Mouse (Mus musculus): Measurements from ENCODE around the gene Iqca.

The Iqca gene

DNA sequence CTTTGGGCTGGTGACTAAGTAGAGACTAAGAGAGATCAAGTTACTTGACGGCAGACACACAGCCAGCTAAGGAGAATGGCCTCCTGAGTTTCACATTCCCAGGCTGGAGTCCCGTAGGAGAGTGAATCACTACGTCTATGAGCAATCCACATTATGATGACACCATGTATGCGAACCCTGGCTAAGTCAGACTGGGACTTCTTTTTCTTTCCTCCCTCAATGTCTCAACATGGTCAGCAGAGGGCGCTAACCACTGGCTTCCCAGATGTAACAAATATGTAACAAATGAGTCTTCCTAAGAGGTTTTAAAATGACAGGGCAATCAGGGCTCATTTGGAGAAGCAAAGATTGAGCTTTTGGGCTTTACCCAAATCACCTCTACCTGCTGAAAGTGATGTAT, 101.9 kb downstream of the Iqca start:
- peak; percentile 80 for DNase-seq

DNA sequence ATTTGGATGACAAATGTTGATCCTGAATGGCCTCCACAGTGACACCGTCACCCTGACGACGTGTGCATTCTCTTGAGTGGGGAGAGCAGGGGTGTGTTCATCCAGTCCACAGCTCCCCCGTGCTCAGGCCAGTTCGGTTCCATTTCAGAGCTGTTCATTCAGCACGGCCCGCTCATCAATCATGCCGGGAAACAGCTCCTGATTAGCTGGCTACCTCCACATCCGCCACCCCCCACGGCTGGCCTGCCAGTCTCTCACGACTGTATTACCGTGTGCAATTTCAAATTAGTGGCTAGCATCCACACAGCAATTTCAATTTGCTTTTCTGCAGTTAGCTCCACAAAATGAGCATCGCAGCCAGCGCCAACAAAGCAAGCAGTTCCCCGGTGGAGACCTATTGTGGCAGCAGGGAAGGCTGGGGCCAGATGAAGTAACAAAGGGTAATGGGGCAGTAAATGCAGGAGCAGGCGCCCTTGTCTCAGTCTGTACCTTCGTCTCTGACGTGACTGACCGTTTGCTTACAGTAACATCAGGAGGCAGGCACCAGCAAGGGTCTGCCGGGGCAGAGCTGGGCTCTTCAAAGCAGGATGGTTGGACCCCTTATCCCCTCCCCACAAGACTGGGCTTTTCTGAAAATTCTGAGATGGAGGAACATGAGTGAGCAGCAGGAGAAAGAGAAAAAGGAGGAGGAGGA, 103.0 kb downstream of the Iqca start:
- peak; percentile 61 for DNase-seq

DNA sequence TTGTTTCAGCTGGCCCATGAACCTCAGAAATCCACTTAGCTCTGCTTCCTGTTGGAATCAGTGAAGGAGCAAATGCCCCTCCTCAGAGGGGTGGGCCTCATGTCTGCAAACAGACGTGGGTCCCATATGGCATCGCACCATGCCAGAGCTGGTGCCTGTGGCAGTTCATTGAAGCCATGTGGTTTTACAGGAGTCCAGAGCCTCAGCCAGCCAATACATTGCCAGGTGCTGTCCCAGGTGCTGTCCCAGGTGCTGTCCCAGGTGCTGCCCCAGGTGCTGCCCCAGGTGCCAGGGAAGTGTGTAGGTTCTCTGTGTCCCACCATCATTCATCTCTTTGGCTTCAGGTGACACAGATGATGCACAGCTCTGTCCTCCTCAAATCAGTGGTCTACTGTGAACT, 124.9 kb downstream of the Iqca start:
- DNase-seq, result no peak

DNA sequence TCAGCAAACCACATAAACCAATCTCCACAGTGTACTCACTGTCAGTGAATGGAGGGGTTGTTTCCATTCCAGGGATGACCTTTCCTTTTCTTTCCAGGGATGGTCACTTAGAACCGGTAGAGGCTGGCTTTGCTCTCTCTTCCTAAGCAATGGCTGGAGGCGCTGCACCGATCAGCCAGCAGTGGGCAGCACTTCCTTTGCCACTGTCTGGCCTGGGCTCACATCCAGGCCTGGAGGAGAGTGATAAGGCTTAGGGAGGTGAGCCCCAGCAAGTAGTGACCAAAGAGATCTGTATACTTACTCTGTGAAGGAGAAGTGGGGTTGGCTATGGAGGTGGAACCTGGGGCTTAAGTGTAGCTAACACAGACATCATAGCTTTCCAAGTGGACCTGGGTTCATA, 126.3 kb downstream of the Iqca start:
- DNase-seq, result peak; percentile 65

DNA sequence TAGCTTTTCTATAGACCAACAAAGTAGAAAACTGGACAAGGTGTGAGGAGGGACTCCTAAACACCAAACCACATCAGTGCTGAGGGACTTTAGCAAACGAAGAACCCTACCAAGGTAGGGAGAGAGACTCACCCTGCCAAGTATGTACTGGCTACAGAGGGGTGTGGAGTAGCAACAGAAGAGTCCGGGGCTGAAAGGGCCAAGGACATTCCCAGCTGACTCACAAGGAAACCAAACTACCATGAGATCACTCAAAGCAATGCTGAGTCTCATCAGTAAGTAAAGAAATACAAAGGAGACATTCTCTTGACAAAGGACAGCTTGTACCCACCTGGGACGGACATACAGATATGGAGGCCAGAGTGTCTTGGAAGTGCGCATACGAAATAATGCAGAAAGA, 132.9 kb downstream of the Iqca start:
- DNase-seq, result no peak

DNA sequence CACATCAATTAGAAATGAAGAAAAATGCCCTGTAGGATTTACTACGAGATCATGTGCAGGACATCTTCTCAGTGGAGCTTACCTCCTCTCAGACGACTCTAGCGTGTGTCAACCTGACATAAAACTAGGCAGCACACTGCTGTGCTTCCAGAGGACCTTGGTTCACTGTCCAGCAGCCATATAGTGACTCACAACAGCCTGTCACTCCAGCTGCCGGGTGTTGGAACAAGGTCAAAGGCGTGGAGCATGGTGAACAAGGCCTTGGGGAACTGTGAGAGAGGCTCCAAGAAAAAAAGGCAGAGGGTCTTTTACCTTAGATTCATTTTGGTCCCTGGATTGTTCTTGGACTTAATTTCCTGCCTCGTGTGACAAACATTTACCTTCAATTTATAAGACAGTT, 135.1 kb downstream of the Iqca start:
- DNase-seq, result no peak

DNA sequence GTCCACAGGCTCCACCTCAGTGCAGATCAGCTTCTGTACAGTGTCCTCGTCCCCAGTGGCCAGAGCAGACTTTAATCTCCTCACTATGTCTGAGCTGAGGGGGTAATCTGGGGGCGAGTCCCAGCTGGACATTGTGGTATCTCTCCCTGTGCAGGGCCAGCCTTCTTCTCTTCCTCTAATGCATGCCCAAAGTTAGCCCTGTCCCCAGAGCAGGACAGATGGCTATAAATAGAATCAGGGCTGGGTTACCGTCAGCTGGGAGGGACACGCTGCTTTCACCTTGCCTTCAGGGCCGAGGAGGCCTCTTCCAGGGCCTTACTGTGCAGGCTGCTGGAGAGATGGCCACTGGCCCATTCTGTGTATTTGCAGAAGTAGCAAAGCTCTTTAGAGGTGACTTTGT, 138.8 kb downstream of the Iqca start, which contains the start of gene Asb18:
Gene Asb18, minus strand, starts transcription at position 221 of the 400 bp plus-strand sequence.
- no peak for DNase-seq

DNA sequence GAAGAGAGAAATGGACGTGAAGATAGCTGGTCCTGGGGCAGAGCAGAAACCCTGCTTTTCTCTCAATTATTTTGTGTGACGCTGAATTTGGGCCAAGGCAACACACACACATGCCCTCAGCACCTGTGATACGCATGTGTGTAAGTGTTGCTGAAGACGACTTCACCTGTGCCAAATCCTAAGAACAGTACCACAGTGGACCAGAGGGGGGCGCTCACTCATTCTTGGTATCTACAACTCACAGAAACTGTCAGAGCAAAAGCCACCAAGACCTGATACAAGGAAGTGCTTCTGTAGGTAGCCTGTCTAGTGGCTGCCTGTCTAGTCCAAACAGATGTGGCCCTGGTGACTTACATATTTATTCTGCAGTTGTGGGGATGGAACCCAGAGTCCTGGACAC, 139.9 kb downstream of the Iqca start:
- no peak for DNase-seq

DNA sequence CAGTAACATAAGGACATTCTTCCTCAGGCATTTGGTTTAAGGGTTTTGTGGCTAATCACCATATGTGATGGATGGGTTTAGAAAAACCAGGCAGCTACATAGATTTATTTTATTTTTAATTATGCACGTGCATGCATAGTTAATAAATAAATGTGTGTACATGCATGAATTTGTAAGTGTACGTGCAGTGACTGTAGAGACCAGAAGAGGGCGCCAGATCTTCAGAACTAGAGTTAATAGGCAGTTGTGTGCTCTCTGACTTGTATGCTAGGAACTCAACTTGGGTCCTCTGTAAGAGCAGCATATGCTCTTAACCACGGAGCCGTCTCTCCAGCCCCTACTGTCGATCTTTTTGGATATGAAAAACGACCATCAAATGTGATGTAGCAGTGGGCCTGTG, 140.4 kb downstream of the Iqca start:
- no peak for DNase-seq

DNA sequence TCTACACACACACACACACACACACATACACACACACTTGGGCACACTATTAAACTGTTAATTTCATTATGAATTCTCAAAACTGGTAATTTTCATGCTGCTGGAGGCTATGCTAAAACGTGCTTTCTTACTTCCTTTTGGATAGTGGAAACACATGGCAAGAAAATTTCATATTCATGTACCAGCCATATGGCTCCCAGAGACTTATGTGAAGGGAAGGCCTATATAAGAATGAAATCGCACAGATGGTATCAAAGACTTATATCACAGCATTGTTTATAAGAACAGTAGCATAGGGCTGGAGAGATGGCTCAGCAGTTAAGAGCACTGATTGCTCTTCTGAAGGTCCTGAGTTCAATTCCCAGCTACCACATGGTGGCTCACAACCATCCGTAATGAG, 141.0 kb downstream of the Iqca start:
- no peak for DNase-seq

DNA sequence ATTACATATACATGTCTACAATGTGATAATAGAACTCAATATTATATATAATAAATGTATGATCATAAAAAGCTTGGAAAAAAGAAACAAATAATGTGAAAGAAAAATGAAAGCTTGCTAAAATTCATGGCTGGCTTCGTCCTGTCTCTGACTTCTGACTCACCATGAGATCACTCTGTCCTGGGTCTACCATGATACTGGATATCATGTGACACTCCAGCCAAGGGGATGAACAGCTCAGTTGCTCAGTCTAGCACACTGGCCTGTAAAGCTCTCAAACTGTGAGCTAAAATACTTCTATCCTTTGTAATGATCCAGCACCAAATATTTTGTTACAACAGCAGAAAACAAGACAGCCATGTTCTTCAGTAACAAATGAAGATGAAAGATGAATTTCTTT, 143.1 kb downstream of the Iqca start:
- DNase-seq, result no peak

DNA sequence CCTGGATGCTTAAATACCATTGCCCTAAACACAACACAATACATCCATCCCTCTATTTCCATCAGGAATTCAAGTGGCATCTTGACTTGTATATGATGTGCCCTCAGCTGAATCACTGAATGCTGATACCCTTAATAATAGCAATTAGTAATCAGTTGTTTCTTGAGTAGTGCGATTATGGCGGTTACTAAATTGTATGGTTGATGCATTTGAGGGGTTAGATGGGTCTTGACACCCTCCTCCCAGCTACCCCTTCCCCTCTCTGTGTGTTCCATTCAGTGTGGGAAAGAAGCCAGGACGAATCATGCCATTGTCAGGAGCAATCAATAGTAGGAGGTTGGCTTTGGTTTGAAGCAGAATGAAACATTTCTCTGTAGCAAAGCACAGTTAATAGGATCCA, 144.0 kb downstream of the Iqca start:
- DNase-seq, result no peak

DNA sequence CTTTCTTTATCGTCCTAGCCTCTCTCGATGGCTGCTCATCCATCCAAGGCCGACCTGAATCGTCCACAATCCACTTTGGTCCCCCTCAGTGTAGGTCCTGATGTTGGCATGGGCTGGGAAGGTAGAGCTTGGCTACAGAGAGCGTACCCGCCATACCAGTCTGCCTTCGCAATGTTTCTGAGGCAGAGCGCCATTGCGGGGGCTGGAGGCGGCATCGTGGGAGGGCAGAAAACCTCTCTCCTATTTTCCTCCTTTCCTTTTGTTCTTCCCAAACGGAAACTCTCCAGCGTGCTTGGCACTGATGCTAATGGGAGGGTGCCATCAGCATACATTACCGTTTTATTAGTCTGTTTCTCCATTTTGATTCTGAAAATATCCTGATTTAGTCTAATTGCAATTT, 146.5 kb downstream of the Iqca start:
- no peak for DNase-seq

DNA sequence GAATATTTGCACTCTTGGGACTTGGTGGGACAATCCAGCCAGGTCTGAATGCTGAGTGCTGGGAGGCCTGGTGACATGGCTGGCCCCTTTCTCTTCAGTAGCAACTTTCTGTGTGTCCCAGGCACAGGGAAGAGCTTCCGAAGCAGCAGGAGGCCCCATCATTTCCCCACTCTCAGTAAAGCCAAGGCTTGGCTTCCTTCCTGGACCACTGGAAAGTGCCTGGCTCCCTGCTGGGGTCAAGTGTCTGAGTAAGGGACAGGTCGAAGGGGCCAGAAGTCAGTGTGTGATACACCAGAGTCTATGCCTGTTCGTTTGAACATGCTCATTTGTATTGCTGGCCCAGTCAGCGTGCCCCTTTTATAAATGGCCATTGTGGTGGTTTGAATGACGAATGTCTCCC, 152.2 kb downstream of the Iqca start:
- DNase-seq, result no peak

DNA sequence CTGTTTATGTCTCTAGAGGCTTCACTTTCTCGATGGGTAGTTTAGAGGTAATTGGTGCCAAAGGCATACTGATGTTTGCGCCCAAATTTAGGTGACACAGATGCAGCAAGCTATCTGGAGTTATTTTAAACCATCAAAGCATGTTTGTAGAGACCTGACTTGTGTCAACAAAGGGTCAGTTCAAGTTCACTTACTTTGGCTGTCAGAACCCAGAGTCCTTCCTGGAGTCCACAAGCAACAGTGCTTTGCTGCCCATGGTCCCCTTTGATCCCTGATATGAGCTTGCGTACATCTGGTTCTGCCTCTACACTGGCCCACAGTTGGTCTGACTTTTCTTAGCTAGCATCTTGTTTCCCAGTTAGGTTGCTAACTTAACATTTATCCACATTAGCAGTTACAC, 153.3 kb downstream of the Iqca start:
- DNase-seq, result no peak

DNA sequence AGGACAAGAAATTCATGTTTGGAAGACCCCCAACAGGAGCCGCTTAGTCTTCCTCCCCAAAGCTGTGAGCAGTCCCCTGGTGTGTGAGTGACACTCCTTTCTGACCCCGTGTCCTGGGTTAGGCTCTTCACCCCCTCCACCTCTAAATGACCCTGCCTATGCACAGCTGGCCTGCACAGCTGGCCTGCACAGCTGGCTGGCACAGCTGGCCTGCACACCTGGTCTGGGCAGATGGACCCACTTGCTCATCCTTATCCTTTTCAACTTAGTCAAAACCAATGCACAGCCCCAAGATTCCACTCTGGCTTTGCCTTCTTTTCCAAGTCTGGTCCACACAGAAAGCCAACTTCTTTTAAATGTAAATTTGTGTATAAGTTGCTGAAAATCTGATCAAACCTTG, 154.5 kb downstream of the Iqca start:
- DNase-seq, result no peak

DNA sequence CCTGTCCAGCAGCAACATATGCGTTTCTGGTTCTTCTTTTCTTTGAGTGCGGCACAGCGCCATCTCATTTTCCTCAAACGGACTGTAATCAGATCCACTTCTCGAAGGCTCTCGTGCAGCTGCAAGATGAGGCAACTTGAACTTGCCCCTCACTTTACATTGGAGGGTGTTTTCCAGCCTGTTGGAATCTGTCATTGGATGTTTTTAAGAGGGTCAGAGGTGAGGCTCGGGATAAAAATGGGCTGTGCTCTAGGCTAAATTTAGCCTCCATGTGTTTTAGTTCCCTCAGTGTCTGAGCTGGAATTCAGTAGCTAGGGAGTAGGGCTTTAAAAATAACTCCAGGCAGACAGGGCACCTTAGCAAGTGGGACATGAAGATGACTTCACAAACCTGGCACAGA, 155.1 kb downstream of the Iqca start:
- peak; percentile 42 for DNase-seq

DNA sequence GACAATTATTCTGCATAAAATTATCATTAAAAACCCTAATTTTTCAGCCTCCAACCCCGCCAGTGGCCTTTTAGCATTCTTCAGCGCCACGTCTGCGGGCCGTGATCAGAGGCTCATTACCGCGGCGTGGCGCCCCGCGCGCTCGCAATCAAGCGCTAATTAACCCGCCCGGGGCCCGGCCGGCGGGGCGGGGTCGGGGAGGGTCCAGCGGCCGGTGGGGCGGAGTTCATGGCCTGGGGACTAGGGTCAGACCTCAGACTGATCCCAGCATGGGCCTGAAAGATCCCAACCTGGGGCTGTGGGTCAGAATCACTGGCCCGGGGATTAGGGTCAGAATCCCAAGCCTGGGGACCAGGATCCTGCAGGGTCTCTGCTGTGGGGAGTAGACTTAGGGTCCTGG, 160.9 kb downstream of the Iqca start:
- DNase-seq, result peak; percentile 47

All from embryo, embryonic 11 days (tissue).